Mouse (Mus musculus): ENCODE data around the gene Inpp5k. TPM values are rescaled to one million over a fixed set of nuclear protein-coding genes. Genes with fewer than 3 reads are reported as not detected.

Inpp5k gene
- polyA plus RNA-seq, 1 experiment from 2014 or later: 17.6 TPM

GRCm38 (mm10) chr11:75673411-75673810, 42.6 kb downstream of the Inpp5k start:
- Histone ChIP-seq H3K4me2 (replicated peaks) (no peak overlapping the region), H3K9ac (no peak overlapping the region), H3K36me3 (peaks cover 44% of the 10 kb centered on the region), H3K9me3 (no peaks in the 10 kb centered on the region), H3K27ac (no peak overlapping the region), H3K27me3 (replicated peaks) (no peaks in the 10 kb centered on the region), H3K4me1 (replicated peaks) (no peaks in the 10 kb centered on the region), H3K4me3 (replicated peaks) (no peak overlapping the region)
- WGBS: 92% methylated on average over 5 of the region's 5 CpGs
- no peak for ATAC-seq

GRCm38 (mm10) chr11:75674875-75675274, 44.1 kb downstream of the Inpp5k start:
- H3K9ac ChIP-seq: no peak overlapping the region
- H3K4me3 ChIP-seq (replicated peaks): no peak overlapping the region
- H3K9me3 ChIP-seq: no peaks in the 10 kb centered on the region
- H3K27me3 ChIP-seq (replicated peaks): no peaks in the 10 kb centered on the region
- no peak overlapping the region for H3K27ac ChIP-seq
- no peak for ATAC-seq
- 74% methylated on average over 3 of the region's 3 CpGs for WGBS
- H3K36me3 ChIP-seq: peaks cover 31% of the 10 kb centered on the region
- H3K4me2 ChIP-seq (replicated peaks): no peak overlapping the region
- no peaks in the 10 kb centered on the region for H3K4me1 ChIP-seq (replicated peaks)

GRCm38 (mm10) chr11:75677881-75678746, 47.3 kb downstream of the Inpp5k start:
- Histone ChIP-seq H3K27me3 (replicated peaks) (no peaks in the 10 kb centered on the region), H3K4me2 (replicated peaks) (peak overlapping the region; percentile 66), H3K9ac (no peak overlapping the region), H3K9me3 (no peaks in the 10 kb centered on the region), H3K27ac (peak overlapping the region; percentile 75), H3K4me3 (replicated peaks) (peak overlapping the region; percentile 100), H3K4me1 (replicated peaks) (peaks cover 10% of the 10 kb centered on the region), H3K36me3 (peaks cover 7% of the 10 kb centered on the region; the same call in 1 of the 2 replicates)
- 68% methylated on average over 3 of the region's 3 CpGs for WGBS
- no peak for ATAC-seq

GRCm38 (mm10) chr11:75678747-75679438, 48.1 kb downstream of the Inpp5k start, which contains the start of gene Crk:
Crk (plus strand) TSS chr11:75679259.
- under 1% methylated on average over 55 of the region's 55 CpGs for WGBS
- no peaks in the 10 kb centered on the region for H3K27me3 ChIP-seq (replicated peaks)
- H3K4me3 ChIP-seq (replicated peaks): peak within 1 kb of the TSS; percentile 100
- peaks cover 10% of the 10 kb centered on the region for H3K4me1 ChIP-seq (replicated peaks)
- H3K9ac ChIP-seq: peak within 1 kb of the TSS; percentile 87
- H3K4me2 ChIP-seq (replicated peaks): peak within 1 kb of the TSS; percentile 66
- peak within 1 kb of the TSS; percentile 97 for H3K27ac ChIP-seq
- ATAC-seq: peak; percentile 98
- no peaks in the 10 kb centered on the region for H3K9me3 ChIP-seq
- no peaks in the 10 kb centered on the region; the same call in 1 of the 2 replicates for H3K36me3 ChIP-seq

GRCm38 (mm10) chr11:75679439-75680171, 48.8 kb downstream of the Inpp5k start:
- under 1% methylated on average over 43 of the region's 43 CpGs for WGBS
- H3K4me3 ChIP-seq (replicated peaks): peak overlapping the region; percentile 100
- H3K4me2 ChIP-seq (replicated peaks): peak overlapping the region; percentile 66
- H3K9me3 ChIP-seq: no peaks in the 10 kb centered on the region
- H3K4me1 ChIP-seq (replicated peaks): peaks cover 10% of the 10 kb centered on the region
- peak; percentile 78 for ATAC-seq
- H3K27ac ChIP-seq: peak overlapping the region; percentile 97
- peak overlapping the region; percentile 87 for H3K9ac ChIP-seq
- H3K27me3 ChIP-seq (replicated peaks): no peaks in the 10 kb centered on the region
- H3K36me3 ChIP-seq: no peaks in the 10 kb centered on the region; the same call in 1 of the 2 replicates

GRCm38 (mm10) chr11:75684462-75684861, 53.7 kb downstream of the Inpp5k start:
- 94% methylated on average over 5 of the region's 5 CpGs for WGBS
- no peak for ATAC-seq

GRCm38 (mm10) chr11:75684956-75685355, 54.2 kb downstream of the Inpp5k start:
- Histone ChIP-seq H3K27me3 (replicated peaks) (no peaks in the 10 kb centered on the region), H3K4me1 (replicated peaks) (peaks cover 13% of the 10 kb centered on the region), H3K4me3 (replicated peaks) (no peak overlapping the region), H3K36me3 (peaks cover 3% of the 10 kb centered on the region), H3K9ac (no peak overlapping the region), H3K4me2 (replicated peaks) (no peak overlapping the region), H3K9me3 (no peaks in the 10 kb centered on the region), H3K27ac (no peak overlapping the region)
- WGBS: 71% methylated on average over 2 of the region's 2 CpGs
- ATAC-seq: no peak

More at GRCm38 (mm10) chr11:75684462-75684861, 53.7 kb downstream of the Inpp5k start:
- no peak overlapping the region for H3K4me3 ChIP-seq (replicated peaks)
- H3K27me3 ChIP-seq (replicated peaks): no peaks in the 10 kb centered on the region
- no peaks in the 10 kb centered on the region for H3K9me3 ChIP-seq
- H3K4me1 ChIP-seq (replicated peaks): peaks cover 13% of the 10 kb centered on the region
- peaks cover 2% of the 10 kb centered on the region for H3K36me3 ChIP-seq
- H3K27ac ChIP-seq: no peak overlapping the region
- H3K9ac ChIP-seq: no peak overlapping the region
- H3K4me2 ChIP-seq (replicated peaks): no peak overlapping the region

GRCm38 (mm10) chr11:75687343-75687993, 56.7 kb downstream of the Inpp5k start:
- Histone ChIP-seq H3K27ac (no peak overlapping the region), H3K9me3 (no peaks in the 10 kb centered on the region), H3K9ac (peak overlapping the region; percentile 8; the same call in 1 of the 2 replicates), H3K36me3 (peaks cover 12% of the 10 kb centered on the region), H3K4me2 (replicated peaks) (no peak overlapping the region), H3K27me3 (replicated peaks) (no peaks in the 10 kb centered on the region), H3K4me1 (replicated peaks) (0 out of 2 replicates have a peak, but pooled peaks cover 3% of the 10 kb centered on the region), H3K4me3 (replicated peaks) (no peak overlapping the region)
- ATAC-seq: no peak
- WGBS: 52% methylated on average over 2 of the region's 2 CpGs

DNA sequence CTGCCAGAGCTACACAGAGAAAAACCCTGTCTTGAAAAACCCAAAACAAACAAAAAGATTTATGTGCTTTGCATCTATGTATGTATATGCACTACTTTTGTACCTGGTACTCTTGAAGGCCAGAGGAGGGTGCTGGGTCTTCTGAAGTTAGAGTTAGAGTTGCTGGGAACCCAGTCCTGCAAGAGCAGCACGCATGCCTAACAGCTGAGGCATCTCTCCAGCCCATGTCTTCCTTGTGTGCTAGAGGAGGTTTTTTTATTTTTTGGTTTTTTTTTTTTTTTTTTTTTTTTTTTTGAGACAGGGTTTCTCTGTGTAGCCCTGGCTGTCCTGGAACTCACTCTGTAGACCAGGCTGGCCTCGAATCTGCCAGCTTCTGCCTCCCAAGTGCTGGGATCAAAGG, 57.3 kb downstream of the Inpp5k start:
- Histone ChIP-seq H3K4me3 (replicated peaks) (no peak overlapping the region), H3K27ac (no peak overlapping the region), H3K4me2 (replicated peaks) (no peak overlapping the region), H3K9me3 (no peaks in the 10 kb centered on the region), H3K36me3 (peaks cover 14% of the 10 kb centered on the region), H3K4me1 (replicated peaks) (0 out of 2 replicates have a peak, but pooled peaks cover 3% of the 10 kb centered on the region), H3K9ac (no peak overlapping the region), H3K27me3 (replicated peaks) (no peaks in the 10 kb centered on the region)
- 89% methylated on average over 2 of the region's 2 CpGs for WGBS
- ATAC-seq: no peak

DNA sequence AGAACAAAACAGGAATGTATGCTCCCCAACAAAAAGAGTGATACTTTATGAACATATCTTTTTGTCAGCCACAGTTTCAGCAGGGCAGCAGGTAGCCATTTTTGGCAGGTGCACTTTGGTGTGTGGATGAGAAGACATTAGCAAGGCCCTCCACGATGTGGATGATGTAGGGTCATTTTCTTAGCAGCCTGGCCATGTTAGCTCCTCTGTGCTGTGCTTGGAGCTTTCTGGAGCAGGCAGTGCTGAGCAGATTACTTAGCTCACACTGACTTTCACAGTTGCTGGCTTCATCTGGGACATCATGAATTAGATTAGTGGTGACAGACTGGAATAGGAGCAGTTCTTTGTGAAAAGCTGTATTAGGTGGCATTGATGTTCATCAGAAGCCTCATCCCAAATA, 59.2 kb downstream of the Inpp5k start:
- ATAC-seq: no peak
- Histone ChIP-seq H3K4me2 (replicated peaks) (no peak overlapping the region), H3K9ac (no peak overlapping the region), H3K9me3 (no peaks in the 10 kb centered on the region), H3K27ac (no peak overlapping the region), H3K4me3 (replicated peaks) (no peak overlapping the region), H3K27me3 (replicated peaks) (no peaks in the 10 kb centered on the region), H3K4me1 (replicated peaks) (0 out of 2 replicates have a peak, but pooled peaks cover 3% of the 10 kb centered on the region), H3K36me3 (peaks cover 26% of the 10 kb centered on the region)
- WGBS: 81% methylated on average over 1 of the region's 1 CpGs

DNA sequence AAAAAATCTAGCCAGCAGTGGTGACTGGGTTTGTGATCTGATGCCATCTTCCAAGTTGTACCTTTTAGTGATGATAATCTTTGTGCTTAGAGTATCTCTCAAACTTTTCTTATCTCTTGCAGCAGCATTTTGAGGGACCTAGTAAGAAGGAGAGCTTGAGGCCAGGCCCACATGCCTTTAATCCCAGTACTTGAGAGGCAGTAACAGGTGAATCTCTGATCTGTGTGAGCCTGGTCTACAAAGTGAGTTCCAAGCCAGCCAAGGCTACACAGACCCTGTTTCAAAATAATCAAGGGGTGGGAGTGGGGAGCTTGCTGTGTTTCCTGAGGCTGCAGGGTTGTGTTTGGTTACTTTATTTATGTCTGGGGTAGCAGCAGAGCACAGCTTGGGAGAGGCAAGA, 60.3 kb downstream of the Inpp5k start:
- no peak overlapping the region for H3K4me3 ChIP-seq (replicated peaks)
- H3K9ac ChIP-seq: no peak overlapping the region
- 0 out of 2 replicates have a peak, but pooled peaks cover 3% of the 10 kb centered on the region for H3K4me1 ChIP-seq (replicated peaks)
- H3K4me2 ChIP-seq (replicated peaks): no peak overlapping the region
- H3K27me3 ChIP-seq (replicated peaks): no peaks in the 10 kb centered on the region
- H3K36me3 ChIP-seq: peaks cover 26% of the 10 kb centered on the region
- no peak overlapping the region for H3K27ac ChIP-seq
- no peak for ATAC-seq
- no peaks in the 10 kb centered on the region for H3K9me3 ChIP-seq

Measured in intestine, embryonic 15.5 days (tissue).